Mouse (Mus musculus) olfactory bulb, adult 2 months (tissue): ENCODE measurements around the gene Usp5.

Experiments
- CTCF ChIP-seq: fragments of 200-500 bp; IDR thresholded peaks from 2 replicates; pipeline ENCODE4 v1.5.1; 2012; ENCODE audit warnings: low read depth, mild to moderate bottlenecking, low read length, moderate library complexity; ENCODE audit not compliant: insufficient read depth
- POLR2A ChIP-seq: fragments of 200-500 bp; IDR thresholded peaks from 2 replicates; pipeline ENCODE4 v1.6.1; 2012; ENCODE audit warnings: mild to moderate bottlenecking, low read depth, low read length, moderate library complexity; ENCODE audit not compliant: insufficient read depth

- TF ChIP-seq CTCF (no peak), POLR2A (no peak)
Observed at GRCm38 (mm10) chr6:124828101-124828592, 1.1 kb downstream of the Usp5 start.
